Mouse (Mus musculus) cerebellum, adult 11-12 months (tissue): ENCODE data around the gene Hsf2bp.

ENCODE experiments used
- DNase-seq: peaks from one replicate; pipeline ENCODE4 v3.0.0; 2022

Hsf2bp gene

GRCm38 (mm10) chr17:31902630-31903198, 133.4 kb downstream of the Hsf2bp start:
- no peak for DNase-seq

DNA sequence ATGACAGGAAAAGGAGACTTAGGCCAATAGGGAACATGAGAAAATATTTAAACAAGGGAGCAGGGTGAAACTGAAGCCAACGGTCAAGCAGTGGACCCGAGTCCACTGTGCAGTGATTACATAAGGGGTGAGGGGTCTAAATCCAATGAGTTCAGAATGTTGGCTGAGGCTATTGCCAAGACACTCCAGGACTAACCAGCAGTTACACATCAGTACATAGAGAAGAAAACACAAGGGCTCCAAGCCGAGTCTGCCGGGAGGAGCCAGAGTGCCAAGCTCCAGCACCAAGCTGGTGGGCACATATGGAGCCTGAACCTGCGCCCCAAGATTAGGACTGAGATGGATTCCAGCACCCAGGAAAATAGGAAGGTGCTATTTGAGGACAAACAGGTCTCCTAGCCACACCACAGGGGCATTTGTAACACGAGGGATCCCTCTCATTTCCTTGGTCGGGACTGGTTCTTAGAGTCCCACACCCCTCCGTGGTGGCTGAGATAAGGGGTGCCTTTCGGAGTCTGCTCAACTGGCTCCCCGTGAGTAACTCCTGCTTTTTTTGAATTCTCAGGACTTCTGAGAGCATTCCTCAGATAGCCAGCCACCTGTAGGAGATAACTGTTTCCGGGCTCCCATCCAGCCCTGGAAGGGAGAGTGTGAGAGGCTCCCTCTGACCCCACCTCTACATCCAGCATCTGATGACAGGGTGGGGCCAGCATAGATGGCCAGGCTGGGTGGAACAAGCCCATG, 134.5 kb downstream of the Hsf2bp start:
- no peak for DNase-seq

DNA sequence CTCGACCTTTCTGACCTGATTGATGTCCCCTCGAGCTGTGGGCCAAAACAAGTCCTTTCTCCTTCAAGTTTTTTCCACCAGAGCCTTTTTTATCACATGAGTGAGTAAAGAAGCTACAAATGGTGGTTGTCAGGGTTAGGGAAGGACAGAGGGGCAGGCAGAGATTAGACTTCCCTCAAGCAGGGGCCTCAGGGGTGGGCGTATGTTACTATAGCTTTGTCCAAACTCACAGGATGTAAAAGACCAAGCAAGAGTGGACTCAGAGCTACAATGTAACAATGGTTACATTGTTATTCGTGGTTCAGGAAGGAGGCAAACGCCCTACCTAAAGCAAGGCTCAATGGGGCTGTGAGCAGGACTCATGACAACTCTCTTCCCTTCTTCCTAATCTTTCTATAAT, 137.2 kb downstream of the Hsf2bp start:
- no peak for DNase-seq

GRCm38 (mm10) chr17:31897186-31897793, 138.9 kb downstream of the Hsf2bp start:
- no peak for DNase-seq

DNA sequence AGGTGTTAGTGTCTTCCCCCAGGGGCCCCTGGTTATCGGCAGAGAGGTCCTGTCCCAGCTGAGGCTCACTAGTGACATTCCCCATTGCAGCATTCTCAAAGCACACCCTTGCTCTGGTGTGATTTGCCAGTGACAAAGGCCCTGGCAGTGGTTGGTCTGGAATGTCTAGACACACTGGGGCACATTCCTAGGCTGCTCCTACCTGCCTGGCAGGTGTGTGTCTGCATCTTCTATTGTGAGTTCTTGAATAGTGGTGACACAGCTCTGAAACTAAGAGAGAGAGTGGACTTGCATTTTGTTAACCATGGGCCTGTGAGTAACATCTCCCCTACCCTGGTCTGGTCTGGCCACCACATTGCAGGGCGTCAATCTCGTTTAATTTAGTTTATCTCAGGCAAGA, 139.4 kb downstream of the Hsf2bp start:
- DNase-seq = no peak

DNA sequence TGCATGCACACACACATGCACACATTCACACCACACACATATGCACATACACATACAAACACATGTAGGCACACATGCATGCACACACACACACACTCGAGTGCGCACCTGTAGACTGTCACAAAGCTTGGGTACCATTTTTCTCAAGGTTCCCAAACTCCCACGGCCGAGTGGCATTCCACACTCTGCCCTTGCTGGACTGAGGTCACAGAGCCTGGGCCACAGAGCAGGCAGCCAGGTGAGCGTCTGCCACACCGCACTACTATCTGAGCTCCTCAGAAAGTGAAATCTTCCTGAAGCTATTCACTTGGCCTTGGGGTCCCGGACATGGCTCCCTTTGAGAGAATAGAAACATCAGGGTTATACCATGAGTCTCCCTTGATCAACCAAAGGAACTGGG, 139.8 kb downstream of the Hsf2bp start:
- no peak for DNase-seq
